Mouse (Mus musculus) R1 (cell line): ENCODE measurements at regions not wholly inside any gene's neighbourhood (a gene's known extent, or its start where the extent isn't known, plus 50 kb on each side); places are given as distances from the start of the nearest gene placed in this dataset.

Experiments used
- DNase-seq: peaks from one replicate; pipeline ENCODE4 v3.0.0-alpha.2; 2018; ENCODE audit warnings: low read depth, low spot score

GRCm38 (mm10) chr10:99460847-99461445 is 197.9 kb downstream of the Dusp6 start:
- DNase-seq = peak; percentile 95

- no peak for DNase-seq
Observed at GRCm38 (mm10) chr10:99461446-99461966, 198.5 kb downstream of the Dusp6 start.

GRCm38 (mm10) chr10:99466695-99467094 is 203.7 kb downstream of the Dusp6 start:
- no peak for DNase-seq

- no peak for DNase-seq
Observed at GRCm38 (mm10) chr10:99467319-99467842, 204.3 kb downstream of the Dusp6 start.

GRCm38 (mm10) chr10:99468971-99469370 is 205.9 kb downstream of the Dusp6 start:
- peak; percentile 97 for DNase-seq

- no peak for DNase-seq
Observed at GRCm38 (mm10) chr10:99471832-99472497, 208.9 kb downstream of the Dusp6 start.

- DNase-seq = peak; percentile 83
Observed at GRCm38 (mm10) chr10:99472806-99473205, 209.8 kb downstream of the Dusp6 start.

GRCm38 (mm10) chr10:99473758-99474157 is 210.7 kb downstream of the Dusp6 start:
- DNase-seq = no peak

GRCm38 (mm10) chr10:99474546-99474945 is 211.5 kb downstream of the Dusp6 start:
- DNase-seq = no peak

- DNase-seq = no peak
Observed at GRCm38 (mm10) chr10:99476214-99476613, 213.2 kb downstream of the Dusp6 start.

- DNase-seq = no peak
Observed at GRCm38 (mm10) chr10:99476776-99477175, 213.7 kb downstream of the Dusp6 start.

- no peak for DNase-seq
Observed at GRCm38 (mm10) chr10:99480573-99480972, 217.5 kb downstream of the Dusp6 start.

GRCm38 (mm10) chr10:99482009-99482408 is 219.0 kb downstream of the Dusp6 start:
- no peak for DNase-seq

GRCm38 (mm10) chr10:99488195-99489080 is 225.4 kb downstream of the Dusp6 start:
- no peak for DNase-seq

- no peak for DNase-seq
Observed at GRCm38 (mm10) chr10:99511514-99512237, 247.8 kb downstream of the Csl start.

GRCm38 (mm10) chr10:99517944-99518343 is 241.5 kb downstream of the Csl start:
- no peak for DNase-seq

GRCm38 (mm10) chr10:99519479-99519878 is 240.0 kb downstream of the Csl start:
- no peak for DNase-seq

- DNase-seq = no peak
Observed at GRCm38 (mm10) chr10:99523817-99524216, 235.6 kb downstream of the Csl start.

- DNase-seq = peak; percentile 63
Observed at GRCm38 (mm10) chr10:99524273-99525212, 234.9 kb downstream of the Csl start.

GRCm38 (mm10) chr10:99526148-99526547 is 233.3 kb downstream of the Csl start:
- no peak for DNase-seq
